Mouse (Mus musculus) granulocyte monocyte progenitor cell, adult 5-6 weeks (primary cell): Measurements from ENCODE around the gene Asf1b. TPM values are rescaled to one million over a fixed set of nuclear protein-coding genes. Genes with fewer than 3 reads are reported as not detected.

ENCODE experiments used
- ATAC-seq: replicated peaks from 2 replicates; pipeline ENCODE4 v1.8.0; 2016; ENCODE audit warnings: mild to moderate bottlenecking, moderate TSS enrichment, inconsistent platforms; ENCODE audit not compliant: poor library complexity, severe bottlenecking
- total RNA-seq, 2 experiments: library from RNA; stranded (forward) in 1 of 2; stranded (reverse) in 1 of 2; fragments of 200-712, 200-1000 nt in 1 of 2; fragments of >200 nt in 1 of 2; fragmentation: Nextera tagmentation in 1 of 2; gene quantifications; 2 replicates each; pipeline ENCODE4 v1.2.3; 2014 to 2017

The Asf1b gene
- total RNA-seq (2014; fragmentation: Nextera tagmentation): 36.8 and 53.8 TPM in 2 replicates
- 29.8 and 33.2 TPM in 2 replicates for total RNA-seq (2017)

DNA sequence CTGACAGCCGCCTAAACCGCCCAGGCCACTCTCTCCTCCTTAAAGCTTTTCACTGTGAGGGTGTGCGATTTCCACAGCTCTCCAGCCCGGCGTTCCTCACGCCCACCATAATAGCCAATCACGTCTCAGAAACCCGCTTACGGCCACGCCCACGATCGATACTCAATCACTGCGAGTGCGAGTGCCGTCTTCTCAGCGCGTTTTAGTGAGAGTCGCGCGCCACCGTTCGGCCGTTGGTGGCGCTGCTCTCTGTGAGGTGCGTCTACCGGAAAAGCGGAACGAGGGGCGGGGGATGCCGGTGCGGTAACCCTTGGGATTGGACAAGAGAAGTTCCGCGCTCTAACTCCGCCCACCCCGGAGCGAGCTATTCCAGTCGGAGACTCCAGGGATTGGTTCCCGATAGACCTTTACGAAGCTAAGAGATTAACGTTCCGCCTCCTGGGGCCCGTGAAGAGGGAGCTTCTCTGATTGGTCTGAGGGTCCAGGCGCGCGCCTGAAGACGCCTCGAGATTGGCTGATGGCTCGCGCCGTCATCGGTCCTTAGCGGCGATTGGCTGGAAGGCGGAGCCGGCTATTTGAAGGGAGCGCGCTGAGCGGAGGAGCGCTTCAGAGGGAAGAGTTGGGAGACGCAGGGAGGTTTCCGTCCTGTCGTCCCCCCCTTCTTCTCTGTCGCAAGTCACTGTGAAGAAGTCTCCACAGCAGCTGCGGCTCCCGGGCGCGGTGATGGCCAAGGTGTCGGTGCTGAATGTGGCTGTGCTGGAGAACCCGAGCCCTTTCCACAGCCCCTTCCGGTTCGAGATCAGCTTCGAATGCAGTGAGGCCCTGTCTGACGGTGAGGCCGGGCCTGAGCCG, at the start of gene Asf1b, which contains the start of gene Gm10644:
Gene Asf1b (plus strand): TSS at position 402 of the 852 bp plus-strand sequence.
Gene Gm10644 (minus strand): TSS at position 100 of the 852 bp plus-strand sequence.
- ATAC-seq: peak; percentile 88

- ATAC-seq: no peak
Measured at GRCm38 (mm10) chr8:83908583-83908982, 46.7 kb upstream of the Asf1b start.

GRCm38 (mm10) chr8:83909311-83909710, 46.0 kb upstream of the Asf1b start:
- no peak for ATAC-seq

GRCm38 (mm10) chr8:83911809-83912731, 43.2 kb upstream of the Asf1b start:
- ATAC-seq: no peak

DNA sequence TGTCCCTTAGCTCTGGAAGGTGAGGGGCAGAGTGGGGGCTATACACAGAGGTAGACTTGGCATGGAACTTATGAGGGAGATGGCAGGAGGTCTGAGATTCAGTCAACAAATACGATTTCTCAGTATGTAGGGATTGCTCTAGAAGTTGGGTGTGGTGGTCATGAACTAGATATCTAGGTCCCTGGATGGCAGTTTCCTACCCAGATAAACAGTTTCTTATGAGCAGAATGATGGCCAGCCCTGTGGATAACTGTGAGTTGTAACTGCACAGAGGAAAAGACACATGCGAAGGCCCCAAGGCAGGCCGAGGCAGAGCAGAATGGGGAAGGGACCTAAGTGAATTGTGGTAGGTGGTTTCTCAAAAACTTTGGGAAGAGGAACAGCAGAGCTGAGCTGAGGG, 41.1 kb upstream of the Asf1b start:
- ATAC-seq: no peak

GRCm38 (mm10) chr8:83914860-83915259, 40.4 kb upstream of the Asf1b start:
- no peak for ATAC-seq

GRCm38 (mm10) chr8:83916015-83916414, 39.3 kb upstream of the Asf1b start:
- ATAC-seq: no peak

GRCm38 (mm10) chr8:83917566-83917965, 37.7 kb upstream of the Asf1b start:
- no peak for ATAC-seq

DNA sequence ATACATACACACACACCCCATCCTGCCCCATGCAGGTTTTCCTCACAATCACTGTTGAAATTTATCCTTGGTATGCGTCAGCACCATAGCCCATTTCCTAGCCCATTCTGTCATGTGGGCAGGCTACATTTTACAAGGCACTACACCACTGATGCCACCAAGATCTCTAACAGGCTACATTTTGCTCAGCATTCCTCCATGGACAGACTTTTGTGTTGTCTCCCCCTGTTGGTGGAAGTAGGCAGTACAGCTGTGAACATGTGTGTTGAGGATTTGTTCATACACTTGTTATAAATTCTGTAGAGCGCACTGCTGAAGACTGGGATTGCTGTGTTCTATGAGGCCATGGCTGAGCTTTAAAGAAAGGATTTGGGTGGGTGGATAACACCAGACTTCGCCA, 33.7 kb upstream of the Asf1b start:
- peak; percentile 58; the same call in 1 of the 2 replicates for ATAC-seq

GRCm38 (mm10) chr8:83922727-83923126, 32.6 kb upstream of the Asf1b start:
- ATAC-seq: no peak

GRCm38 (mm10) chr8:83924585-83924984, 30.7 kb upstream of the Asf1b start:
- no peak for ATAC-seq

- ATAC-seq: no peak
Measured at GRCm38 (mm10) chr8:83926266-83926665, 29.0 kb upstream of the Asf1b start.

- no peak for ATAC-seq
Measured at GRCm38 (mm10) chr8:83934222-83934621, 21.1 kb upstream of the Asf1b start.

- no peak for ATAC-seq
Measured at GRCm38 (mm10) chr8:83934994-83935393, 20.3 kb upstream of the Asf1b start.

GRCm38 (mm10) chr8:83935435-83935834, 19.9 kb upstream of the Asf1b start:
- no peak for ATAC-seq

- no peak for ATAC-seq
Measured at GRCm38 (mm10) chr8:83937645-83938044, 17.7 kb upstream of the Asf1b start.

GRCm38 (mm10) chr8:83938330-83938729, 17.0 kb upstream of the Asf1b start:
- ATAC-seq: no peak

DNA sequence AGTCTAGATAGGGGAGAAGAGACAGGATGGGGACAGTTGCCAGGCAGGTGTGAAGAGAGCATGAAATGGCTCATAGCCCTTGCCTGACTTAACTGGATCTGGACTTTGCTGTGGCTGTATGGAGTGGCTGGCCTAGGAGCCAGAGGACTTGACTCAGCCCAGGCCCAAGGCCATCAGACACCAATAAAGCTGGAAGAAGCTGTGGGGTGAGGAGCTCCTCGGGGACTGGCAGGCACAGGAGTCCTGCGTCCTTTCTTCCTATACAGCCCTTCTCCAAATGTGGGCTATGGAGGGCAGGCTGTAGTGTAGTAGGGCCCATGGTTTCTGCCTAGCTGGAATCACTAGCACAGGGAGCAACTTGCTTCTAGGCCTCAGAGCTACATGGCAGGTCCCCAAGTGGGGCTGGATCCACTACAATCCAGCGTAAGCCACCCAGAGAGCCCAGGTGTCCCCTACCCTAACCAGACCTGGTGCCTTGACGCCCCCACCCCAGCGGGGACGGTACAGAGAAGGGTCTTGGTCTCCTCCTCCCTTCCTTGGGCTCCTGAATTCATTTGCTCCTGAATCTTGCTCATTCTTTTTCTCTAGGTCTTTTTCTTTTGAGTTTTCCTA, 14.1 kb upstream of the Asf1b start:
- no peak for ATAC-seq

DNA sequence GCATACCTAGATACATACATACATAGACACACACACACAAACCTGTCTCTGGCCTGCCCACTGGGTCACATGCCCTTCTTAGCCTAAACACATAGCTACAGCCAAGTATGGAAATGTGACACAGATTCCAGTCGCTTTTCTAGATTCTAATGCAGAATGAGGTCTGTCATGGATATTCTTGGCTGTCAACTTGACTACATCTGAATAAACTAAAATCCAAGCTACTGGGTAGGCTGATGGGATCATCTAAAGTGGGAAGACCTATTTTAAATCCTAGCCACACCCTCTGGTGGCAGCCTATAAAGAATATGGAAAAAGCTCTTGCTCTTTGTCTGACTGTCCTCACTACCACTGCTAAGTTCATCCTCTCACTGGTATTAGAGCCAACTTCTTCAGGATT, 12.9 kb upstream of the Asf1b start:
- ATAC-seq: no peak

- ATAC-seq: no peak
Measured at GRCm38 (mm10) chr8:83945540-83945939, 9.8 kb upstream of the Asf1b start.

GRCm38 (mm10) chr8:83954749-83955105, 580 bp upstream of the Asf1b start:
- no peak for ATAC-seq
